Mouse (Mus musculus): ENCODE results near the gene St8sia1. TPM values are rescaled to one million over a fixed set of nuclear protein-coding genes. Genes with fewer than 3 reads are reported as not detected.

St8sia1 gene
- polyA plus RNA-seq, 1 experiment, result not detected

DNA sequence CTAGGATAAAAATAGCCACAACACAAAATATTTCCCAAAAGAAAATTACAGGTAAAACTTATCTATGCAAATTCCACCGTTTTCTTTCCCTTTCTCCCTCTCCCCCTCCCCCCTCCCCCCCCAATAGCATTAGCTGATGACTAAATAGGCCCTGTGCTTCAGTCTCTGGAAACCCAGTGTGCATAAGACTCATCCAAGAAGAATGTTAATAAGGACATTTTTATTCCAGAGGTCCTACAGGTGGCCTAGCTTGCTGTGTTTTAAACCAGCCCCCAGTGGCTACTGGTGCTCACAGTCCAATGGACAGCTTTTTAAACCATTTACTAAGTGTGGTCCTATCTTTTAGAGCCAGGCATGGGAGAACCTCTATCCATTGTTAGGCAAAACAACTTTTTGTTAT, 166.3 kb downstream of the St8sia1 start:
- WGBS, result 42% methylated on average over 1 of the region's 1 CpGs
- TF ChIP-seq CTCF (IDR thresholded peaks at IDR 0.05; ENCODE audit: insufficient read depth, low read depth, low read length) (no peak), POLR2A (IDR thresholded peaks at IDR 0.05; ENCODE audit: insufficient read depth, low read depth, low read length) (no peak)
- Histone ChIP-seq H3K4me1 (ENCODE audit: control insufficient read depth, insufficient read depth, low read length) (peaks cover 2% of the 10 kb centered on the region; the same call in 1 of the 2 replicates), H3K27ac (ENCODE audit: insufficient read depth, low read depth, low read length) (no peak overlapping the region), H3K4me3 (ENCODE audit: insufficient read depth, low read depth, low read length) (no peak overlapping the region)

DNA sequence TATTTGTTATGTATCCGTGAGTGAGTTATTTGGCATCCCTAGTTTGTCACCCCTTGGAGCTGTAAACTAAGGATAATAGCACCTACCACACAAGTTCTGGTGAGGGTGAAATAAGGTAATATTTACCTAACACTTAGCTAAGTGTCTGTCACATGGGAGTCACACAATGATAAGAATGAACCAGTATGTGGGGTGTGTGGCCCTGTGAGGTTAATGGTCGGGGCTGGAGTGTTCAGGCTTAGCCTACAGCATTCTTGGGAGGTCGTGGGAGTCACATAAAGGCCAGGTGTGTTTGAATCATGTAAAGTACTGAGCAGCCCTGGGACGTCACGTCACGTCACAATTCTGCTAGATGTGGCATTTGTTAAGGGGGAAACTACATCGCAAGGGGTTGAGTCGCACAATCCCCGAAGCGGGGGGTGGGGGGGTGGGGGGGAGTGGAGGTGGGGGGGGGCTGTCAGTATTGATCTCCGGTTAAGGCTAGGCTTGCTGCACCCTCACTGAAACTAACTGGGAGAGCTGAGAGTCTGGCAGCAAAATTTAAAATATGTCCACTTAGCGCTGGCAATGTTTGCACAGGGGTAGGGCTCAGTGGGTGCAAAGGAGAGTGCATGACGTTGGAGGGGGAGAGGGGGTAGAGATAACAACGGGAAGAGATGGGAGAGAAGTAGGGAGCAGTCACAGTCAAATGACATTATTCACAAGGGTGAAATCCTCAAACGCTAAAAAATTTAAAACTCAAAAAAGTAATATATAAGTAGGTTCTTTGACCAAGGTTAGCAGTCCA, 168.4 kb downstream of the St8sia1 start:
- TF ChIP-seq POLR2A (IDR thresholded peaks at IDR 0.05; ENCODE audit: insufficient read depth, low read depth, low read length) (no peak), CTCF (IDR thresholded peaks at IDR 0.05; ENCODE audit: insufficient read depth, low read depth, low read length) (no peak)
- WGBS, result 89% methylated on average over 15 of the region's 15 CpGs

GRCm38 (mm10) chr6:142795087-142795486, 169.2 kb downstream of the St8sia1 start:
- TF ChIP-seq CTCF (IDR thresholded peaks at IDR 0.05; ENCODE audit: insufficient read depth, low read depth, low read length) (no peak), POLR2A (IDR thresholded peaks at IDR 0.05; ENCODE audit: insufficient read depth, low read depth, low read length) (no peak)
- 94% methylated on average over 9 of the region's 9 CpGs for WGBS
- Histone ChIP-seq H3K4me3 (ENCODE audit: insufficient read depth, low read depth, low read length) (no peak overlapping the region), H3K4me1 (ENCODE audit: control insufficient read depth, insufficient read depth, low read length) (peaks cover 2% of the 10 kb centered on the region; the same call in 1 of the 2 replicates), H3K27ac (ENCODE audit: insufficient read depth, low read depth, low read length) (no peak overlapping the region)

More for the DNA sequence above, 168.4 kb downstream of the St8sia1 start:
- Histone ChIP-seq H3K4me1 (ENCODE audit: control insufficient read depth, insufficient read depth, low read length) (peaks cover 2% of the 10 kb centered on the region; the same call in 1 of the 2 replicates), H3K4me3 (ENCODE audit: insufficient read depth, low read depth, low read length) (no peak overlapping the region), H3K27ac (ENCODE audit: insufficient read depth, low read depth, low read length) (no peak overlapping the region)

GRCm38 (mm10) chr6:142793468-142793867, 170.8 kb downstream of the St8sia1 start:
- no peak overlapping the region for H3K27ac ChIP-seq (ENCODE audit: insufficient read depth, low read depth, low read length)
- TF ChIP-seq POLR2A (IDR thresholded peaks at IDR 0.05; ENCODE audit: insufficient read depth, low read depth, low read length), result no peak
- TF ChIP-seq CTCF (IDR thresholded peaks at IDR 0.05; ENCODE audit: insufficient read depth, low read depth, low read length), result no peak
- H3K4me1 ChIP-seq (ENCODE audit: control insufficient read depth, insufficient read depth, low read length), result peaks cover 4% of the 10 kb centered on the region; the same call in 1 of the 2 replicates
- WGBS, result 62% methylated on average over 7 of the region's 7 CpGs
- no peak overlapping the region for H3K4me3 ChIP-seq (ENCODE audit: insufficient read depth, low read depth, low read length)

- no peak for TF ChIP-seq CTCF (IDR thresholded peaks at IDR 0.05; ENCODE audit: insufficient read depth, low read depth, low read length)
- TF ChIP-seq POLR2A (IDR thresholded peaks at IDR 0.05; ENCODE audit: insufficient read depth, low read depth, low read length), result no peak
These were observed 171.8 kb downstream of the St8sia1 start for GRCm38 (mm10) chr6:142792241-142792968.

GRCm38 (mm10) chr6:142789736-142790135, 174.5 kb downstream of the St8sia1 start:
- Histone ChIP-seq H3K27ac (ENCODE audit: insufficient read depth, low read depth, low read length) (no peak overlapping the region), H3K4me3 (ENCODE audit: insufficient read depth, low read depth, low read length) (no peak overlapping the region), H3K4me1 (ENCODE audit: control insufficient read depth, insufficient read depth, low read length) (peaks cover 6% of the 10 kb centered on the region; the same call in 1 of the 2 replicates)
- TF ChIP-seq POLR2A (IDR thresholded peaks at IDR 0.05; ENCODE audit: insufficient read depth, low read depth, low read length) (no peak), CTCF (IDR thresholded peaks at IDR 0.05; ENCODE audit: insufficient read depth, low read depth, low read length) (no peak)
- WGBS, result 63% methylated on average over 10 of the region's 10 CpGs

More at GRCm38 (mm10) chr6:142792241-142792968, 171.8 kb downstream of the St8sia1 start:
- WGBS, result 63% methylated on average over 13 of the region's 13 CpGs
- Histone ChIP-seq H3K4me3 (ENCODE audit: insufficient read depth, low read depth, low read length) (no peak overlapping the region), H3K4me1 (ENCODE audit: control insufficient read depth, insufficient read depth, low read length) (peaks cover 6% of the 10 kb centered on the region; the same call in 1 of the 2 replicates), H3K27ac (ENCODE audit: insufficient read depth, low read depth, low read length) (no peak overlapping the region)

DNA sequence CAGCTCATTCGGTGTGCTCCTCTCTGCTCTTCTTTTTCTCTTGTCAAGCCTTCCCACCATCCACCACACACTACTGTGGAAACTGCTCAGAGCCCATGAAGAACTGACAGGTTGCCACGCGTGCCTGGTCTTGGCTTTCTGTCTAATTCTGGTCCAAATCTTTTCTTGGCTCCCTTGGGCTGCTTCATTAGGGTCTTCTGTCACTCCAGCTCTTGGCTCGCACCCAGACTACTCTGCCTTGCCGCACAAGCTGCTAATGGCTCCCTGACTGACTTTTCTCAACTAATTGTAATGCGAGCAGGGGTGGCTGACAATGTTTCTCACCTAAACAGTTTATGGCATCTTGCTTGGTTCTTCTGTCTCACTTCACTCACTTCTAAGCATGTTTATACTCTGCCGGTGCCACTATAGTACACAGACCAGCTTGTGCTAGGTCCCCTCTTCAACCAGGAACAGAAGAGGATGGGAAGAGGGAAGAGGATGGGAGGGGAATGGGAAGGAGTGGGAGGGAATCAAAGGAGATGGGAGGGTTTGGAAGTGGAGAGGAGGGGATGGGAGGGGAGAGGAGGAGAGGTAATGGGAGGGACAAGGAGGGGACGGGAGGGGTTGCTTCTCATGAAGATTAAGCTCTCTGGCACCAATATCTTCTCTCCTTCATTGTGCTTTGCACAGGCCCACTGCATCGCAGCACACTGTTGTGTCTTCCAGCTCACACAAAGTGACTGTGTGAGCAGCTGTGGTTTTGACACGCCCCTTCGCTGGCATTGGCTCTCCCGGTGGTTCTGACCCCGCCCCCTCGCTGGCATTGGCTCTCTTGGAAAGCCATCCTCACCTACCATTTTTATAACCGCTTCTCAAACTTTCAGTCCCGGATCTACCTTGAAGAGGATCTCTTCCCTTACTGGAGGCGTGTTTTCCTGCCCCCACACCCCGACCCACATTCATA, 175.9 kb downstream of the St8sia1 start:
- Histone ChIP-seq H3K27ac (ENCODE audit: insufficient read depth, low read depth, low read length) (no peak overlapping the region), H3K4me3 (ENCODE audit: insufficient read depth, low read depth, low read length) (no peak overlapping the region), H3K4me1 (ENCODE audit: control insufficient read depth, insufficient read depth, low read length) (peaks cover 4% of the 10 kb centered on the region; the same call in 1 of the 2 replicates)
- TF ChIP-seq POLR2A (IDR thresholded peaks at IDR 0.05; ENCODE audit: insufficient read depth, low read depth, low read length) (no peak), CTCF (IDR thresholded peaks at IDR 0.05; ENCODE audit: insufficient read depth, low read depth, low read length) (no peak)
- 46% methylated on average over 18 of the region's 18 CpGs for WGBS

GRCm38 (mm10) chr6:142786106-142786505, 178.1 kb downstream of the St8sia1 start:
- TF ChIP-seq CTCF (IDR thresholded peaks at IDR 0.05; ENCODE audit: insufficient read depth, low read depth, low read length), result no peak
- TF ChIP-seq POLR2A (IDR thresholded peaks at IDR 0.05; ENCODE audit: insufficient read depth, low read depth, low read length), result no peak
- no peak overlapping the region for H3K27ac ChIP-seq (ENCODE audit: insufficient read depth, low read depth, low read length)
- no peak overlapping the region for H3K4me3 ChIP-seq (ENCODE audit: insufficient read depth, low read depth, low read length)
- peaks cover 4% of the 10 kb centered on the region; the same call in 1 of the 2 replicates for H3K4me1 ChIP-seq (ENCODE audit: control insufficient read depth, insufficient read depth, low read length)
- 92% methylated on average over 21 of the region's 21 CpGs for WGBS

Data from olfactory bulb, adult 2 months (tissue).